Mouse (Mus musculus): ENCODE data around the gene Ercc6l2.

The Ercc6l2 gene

GRCm38 (mm10) chr13:63929917-63930515 is 115.0 kb downstream of the Ercc6l2 start:
- no peak for DNase-seq (ENCODE audit: low read depth, low spot score)

- no peak for DNase-seq (ENCODE audit: low read depth, low spot score)
Measured at GRCm38 (mm10) chr13:63930525-63930924, 115.5 kb downstream of the Ercc6l2 start.

DNA sequence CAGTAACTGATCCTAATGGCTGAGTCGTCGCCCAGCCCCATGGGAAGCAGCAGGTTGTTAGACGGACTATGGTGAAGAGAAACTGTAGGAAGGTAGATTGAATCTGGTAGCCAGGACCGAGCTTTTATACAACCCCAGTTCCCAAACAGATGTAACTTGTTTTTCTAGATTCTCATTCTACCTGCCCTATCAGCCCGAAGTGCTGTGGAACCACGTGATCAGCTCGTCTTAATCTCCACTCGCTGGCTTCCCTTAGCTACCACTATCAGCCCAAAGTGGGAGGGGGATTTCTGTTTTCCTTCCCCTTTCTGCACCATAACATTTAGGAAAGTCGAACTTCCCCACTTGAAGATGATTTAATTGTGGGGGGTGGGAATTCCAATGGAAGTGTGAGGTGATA is 121.3 kb downstream of the Ercc6l2 start:
- DNase-seq (ENCODE audit: low read depth, low spot score) = no peak

DNA sequence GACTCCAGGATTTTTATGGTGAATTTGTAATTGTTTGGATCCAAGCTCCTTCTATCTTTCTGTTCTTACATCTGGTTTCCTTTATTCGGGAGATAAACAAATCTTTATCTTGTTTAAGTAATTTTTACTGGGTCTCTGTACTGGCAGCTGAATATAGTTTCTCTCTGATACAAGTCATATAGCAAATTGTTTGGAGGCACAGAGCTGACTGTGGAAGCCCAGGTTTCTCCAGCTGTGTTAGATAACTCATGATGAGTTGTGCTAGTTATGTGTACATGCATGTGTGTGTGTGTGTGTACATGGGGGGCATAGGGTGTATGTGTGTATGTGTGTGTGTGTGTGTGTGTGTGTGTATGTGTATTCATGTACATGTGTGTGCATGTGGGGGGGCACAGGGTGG is 125.2 kb downstream of the Ercc6l2 start:
- no peak for DNase-seq (ENCODE audit: low read depth, low spot score)

DNA sequence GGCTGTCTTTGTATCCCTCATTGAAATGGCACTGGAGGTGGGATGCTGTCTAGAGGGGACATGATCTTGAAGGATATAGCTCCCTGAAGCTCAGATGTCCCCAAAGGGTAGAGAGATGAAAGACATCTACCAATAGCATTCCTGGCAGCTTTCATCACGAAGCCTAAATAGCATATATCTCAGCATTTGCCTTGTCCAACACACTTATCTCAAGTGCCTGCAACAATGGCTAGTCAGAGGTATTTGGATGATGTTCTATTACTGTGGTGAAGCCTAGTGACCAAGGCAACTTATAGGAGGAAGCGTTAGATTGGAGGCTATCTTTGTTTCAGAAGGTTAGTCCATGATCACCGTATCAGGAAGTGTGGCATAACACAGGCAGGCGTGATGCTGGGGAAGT is 126.1 kb downstream of the Ercc6l2 start:
- DNase-seq (ENCODE audit: low read depth, low spot score) = no peak

DNA sequence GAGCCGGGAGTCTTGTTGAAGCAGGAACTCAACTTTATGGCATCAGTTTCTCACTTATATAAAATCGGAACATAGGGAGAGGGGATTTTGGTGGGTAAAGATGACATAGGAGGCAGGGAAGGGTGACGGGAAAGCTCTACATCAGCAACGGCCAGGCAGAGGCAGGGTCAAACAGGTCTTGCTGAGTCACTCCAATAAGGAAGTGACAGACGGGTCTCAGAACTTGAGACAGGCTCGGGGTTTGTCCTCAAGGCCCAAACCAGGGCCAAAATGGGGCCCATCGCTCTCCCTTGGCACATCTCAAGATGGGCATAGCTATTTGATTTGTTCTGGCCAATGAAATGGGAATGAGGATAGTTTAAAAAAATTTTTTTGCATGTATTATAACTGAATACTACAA is 128.6 kb downstream of the Ercc6l2 start:
- DNase-seq (ENCODE audit: low read depth, low spot score) = no peak

DNA sequence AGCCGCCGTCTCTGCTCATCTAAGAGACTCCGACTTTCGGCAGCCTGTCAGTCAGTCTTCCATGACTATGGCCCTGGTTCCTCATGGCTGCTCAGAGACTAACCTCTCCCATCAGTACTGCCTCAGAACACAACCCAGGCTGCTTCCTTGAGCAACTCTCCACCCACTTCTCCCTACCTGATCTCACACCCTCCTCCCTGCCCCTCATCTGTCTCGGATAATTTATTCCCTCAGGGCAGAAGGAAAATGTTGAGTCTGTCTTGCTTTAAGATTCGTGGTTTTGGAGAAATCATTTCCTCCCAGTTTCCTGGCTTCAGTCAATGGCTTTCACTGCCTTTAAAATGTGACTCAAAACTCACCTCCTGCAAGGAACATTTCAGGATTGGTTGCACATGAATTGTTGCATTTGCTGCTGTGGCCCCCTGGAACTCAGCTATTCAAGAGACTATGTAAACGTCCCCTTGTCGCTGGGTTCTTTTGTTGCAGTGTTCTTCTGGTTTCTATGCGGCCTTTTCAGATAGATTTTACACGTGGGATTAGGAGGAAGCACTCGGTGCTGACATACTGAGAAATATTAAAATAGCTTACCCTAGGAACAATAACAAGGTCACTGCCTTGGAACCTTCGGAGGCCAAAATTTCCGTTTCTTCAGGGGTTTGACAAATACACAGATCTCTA is 129.4 kb downstream of the Ercc6l2 start:
- no peak for DNase-seq (ENCODE audit: low read depth, low spot score)
